Mouse (Mus musculus) C2C12 (cell line): ENCODE results near the gene Gse1.

Experiments
- CEBPB ChIP-seq: IDR thresholded peaks from one replicate; pipeline ENCODE4 v1.6.1; 2011; ENCODE audit warnings: low read depth, mild to moderate bottlenecking, control low read depth, moderate library complexity
- CTCF ChIP-seq: IDR thresholded peaks from one replicate; pipeline ENCODE4 v1.5.1; 2011; ENCODE audit not compliant: control insufficient read depth, insufficient read depth, insufficient read length
- MAX ChIP-seq: IDR thresholded peaks from one replicate; pipeline ENCODE4 v1.6.1; 2011; ENCODE audit warnings: mild to moderate bottlenecking, control low read depth
- MYOD1 ChIP-seq: IDR thresholded peaks from one replicate; pipeline ENCODE4 v1.6.1; 2011; ENCODE audit warnings: low read depth; ENCODE audit not compliant: control insufficient read depth, insufficient read length
- MYOG ChIP-seq: IDR thresholded peaks from one replicate; pipeline ENCODE4 v1.6.1; 2011; ENCODE audit not compliant: control insufficient read depth, insufficient read length; ENCODE audit errors: extremely low read depth
- USF1 ChIP-seq: IDR thresholded peaks from one replicate; pipeline ENCODE4 v1.6.1; 2011; ENCODE audit warnings: low read depth, mild to moderate bottlenecking, control low read depth, moderate library complexity

DNA sequence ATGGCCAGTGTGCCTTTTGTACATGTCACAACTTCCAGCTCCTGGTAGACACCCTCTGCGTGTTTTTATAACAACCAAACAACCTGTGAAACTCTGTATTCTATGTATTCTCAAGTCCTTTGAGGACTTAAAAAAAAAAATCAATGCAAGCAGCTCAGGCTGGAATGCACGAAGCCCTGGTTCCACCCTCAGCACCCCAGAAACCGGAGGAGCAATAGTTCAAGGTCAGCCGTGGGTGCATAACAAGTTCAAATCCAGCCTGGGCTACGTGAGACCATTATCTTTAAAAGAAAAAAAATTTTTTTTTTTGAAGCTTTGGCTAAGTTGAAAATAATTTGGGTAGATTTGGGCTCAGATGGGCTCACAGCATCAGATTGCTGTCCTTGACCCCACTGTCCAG lies 35.6 kb downstream of the Gse1 start:
- no peak for TF ChIP-seq CTCF
- no peak for TF ChIP-seq MYOD1
- TF ChIP-seq MAX, result no peak
- TF ChIP-seq USF1, result no peak
- TF ChIP-seq CEBPB, result no peak
- TF ChIP-seq MYOG, result no peak
